Mouse (Mus musculus): ENCODE measurements around the gene 2810004N23Rik.

DNA sequence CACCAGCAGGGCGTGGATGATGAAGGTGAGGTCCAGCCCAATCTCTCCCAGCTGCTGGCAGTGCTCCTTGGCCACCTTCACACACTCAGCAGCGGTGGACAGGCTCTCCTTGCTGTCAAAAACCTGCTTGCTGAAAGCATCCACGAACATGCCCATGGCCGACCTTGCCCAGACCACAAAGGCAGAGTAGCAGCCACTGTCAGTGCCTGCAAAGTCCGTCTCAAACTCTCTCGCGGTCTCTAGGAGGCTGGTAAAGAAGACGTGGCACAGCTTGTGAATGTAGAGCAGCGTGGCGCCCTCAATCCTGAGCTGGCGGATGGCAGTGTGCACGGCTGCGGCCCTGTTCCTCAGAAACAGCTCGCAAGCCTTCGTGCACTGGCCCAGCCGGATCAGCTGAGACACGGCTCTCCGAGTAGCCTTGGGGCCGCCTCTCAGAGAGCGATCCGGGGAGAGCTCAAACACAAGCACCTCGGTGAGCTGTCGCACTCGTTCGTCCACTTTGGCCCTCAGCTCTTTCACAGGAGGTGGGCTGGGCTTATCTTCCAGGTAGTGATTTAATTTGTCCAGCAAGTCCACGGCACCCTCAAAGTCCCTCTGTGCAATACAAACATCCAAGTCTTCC is 33.2 kb upstream of the 2810004N23Rik start:
- TF ChIP-seq POLR2A (IDR thresholded peaks at IDR 0.05; ENCODE audit: insufficient read length, low read depth), result no peak
- no peak for TF ChIP-seq E2F4 (IDR thresholded peaks at IDR 0.05; ENCODE audit: insufficient read depth)
- no peak for TF ChIP-seq SRF (IDR thresholded peaks at IDR 0.05; ENCODE audit: control insufficient read depth, insufficient read length, low read depth)

Measured in myocyte (in vitro differentiated cells).